ENCODE assay signal across 8 mouse cellular contexts in the genomic region with DNA sequence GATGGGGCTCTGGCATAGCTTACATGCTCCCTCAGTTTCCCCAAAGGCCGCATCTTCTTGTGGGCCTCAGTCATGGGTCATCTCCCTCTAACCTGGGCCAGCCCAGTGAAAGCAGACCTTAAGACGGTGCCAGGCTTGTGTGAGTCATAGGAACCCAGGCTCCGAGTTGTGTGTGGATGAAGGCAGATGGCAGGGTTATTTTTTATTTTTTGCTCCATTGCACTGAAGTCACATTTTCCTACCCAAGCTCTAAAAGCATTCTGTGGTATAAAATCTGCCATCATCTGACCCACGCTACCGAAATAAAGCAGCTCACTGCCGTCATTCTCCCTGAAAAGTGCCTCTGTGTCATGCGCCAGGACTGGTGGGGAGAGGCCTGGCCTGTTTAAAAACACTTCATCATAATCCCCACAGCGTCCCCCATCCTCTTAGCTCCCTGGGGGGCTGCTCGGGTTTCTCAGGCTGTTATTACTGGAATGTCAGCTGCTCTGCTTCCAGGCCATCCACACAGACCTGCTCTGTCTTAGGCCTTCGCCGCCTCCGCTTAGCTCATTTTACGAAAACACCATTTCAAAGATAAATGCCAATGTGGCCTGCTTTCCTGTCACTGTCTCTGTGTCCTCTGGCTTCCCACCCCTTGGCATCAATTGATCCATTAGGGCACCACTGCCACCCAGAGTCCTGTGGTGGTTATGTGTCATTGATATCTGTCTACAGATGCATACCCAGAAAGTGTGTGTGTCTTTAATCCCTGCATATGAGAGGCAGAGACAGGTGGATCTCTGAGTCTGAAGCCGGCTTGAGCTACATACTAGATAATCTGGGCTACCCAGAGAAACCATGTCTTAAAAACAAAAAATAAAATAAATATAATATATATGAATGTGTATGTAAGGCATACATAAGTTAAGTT. TPM values are rescaled to one million over a fixed set of nuclear protein-coding genes. Genes with fewer than 3 reads are reported as not detected.
DNase-seq lines count a peak whose midpoint lies in the region; ATAC-seq and TF ChIP-seq lines count a peak whose summit lies in the region.

No protein-coding gene starts in this region.

- H3K4me2 ChIP-seq in forebrain, embryonic 13.5 days: no peak overlapping the region
- H3K4me2 ChIP-seq in liver, postnatal 0 days (ENCODE audit: low read depth, low read length): no peak overlapping the region
- H3K4me2 ChIP-seq in embryonic facial prominence, embryonic 11.5 days (ENCODE audit: low read depth, low read length): no peak overlapping the region
- H3K4me2 ChIP-seq in limb, embryonic 15.5 days: no peak overlapping the region

- H3K9me3 ChIP-seq in forebrain, embryonic 13.5 days (replicated peaks): no peaks in the 10 kb centered on the region
- no peaks in the 10 kb centered on the region for H3K9me3 ChIP-seq in forebrain, embryonic 10.5 days
- H3K9me3 ChIP-seq in liver, postnatal 0 days (ENCODE audit: low read length): no peaks in the 10 kb centered on the region
- H3K9me3 ChIP-seq in embryonic facial prominence, embryonic 11.5 days (replicated peaks; ENCODE audit: control insufficient read depth, low read length): no peaks in the 10 kb centered on the region
- H3K9me3 ChIP-seq in limb, embryonic 15.5 days: no peaks in the 10 kb centered on the region

- no peak for TF ChIP-seq EP300 in liver, postnatal 0 days (IDR thresholded peaks at IDR 0.05; ENCODE audit: low read depth)

- no peak overlapping the region for H3K4me3 ChIP-seq in forebrain, embryonic 13.5 days
- no peak overlapping the region for H3K4me3 ChIP-seq in forebrain, embryonic 10.5 days
- no peak overlapping the region for H3K4me3 ChIP-seq in liver, postnatal 0 days (ENCODE audit: low read depth, low read length)
- no peak overlapping the region for H3K4me3 ChIP-seq in embryonic facial prominence, embryonic 11.5 days (ENCODE audit: low read depth, low read length)
- H3K4me3 ChIP-seq in limb, embryonic 15.5 days: no peak overlapping the region

- 0 out of 2 replicates have a peak, but pooled peaks cover under 1% of the 10 kb centered on the region for H3K4me1 ChIP-seq in forebrain, embryonic 13.5 days
- H3K4me1 ChIP-seq in forebrain, embryonic 10.5 days: no peaks in the 10 kb centered on the region
- no peaks in the 10 kb centered on the region for H3K4me1 ChIP-seq in liver, postnatal 0 days (ENCODE audit: insufficient read depth)
- H3K4me1 ChIP-seq in embryonic facial prominence, embryonic 11.5 days (ENCODE audit: control insufficient read depth, insufficient read depth, low read length): no peaks in the 10 kb centered on the region
- peaks cover 8% of the 10 kb centered on the region; the same call in 1 of the 2 replicates for H3K4me1 ChIP-seq in limb, embryonic 15.5 days

- 87% methylated on average over 14 of the region's 14 CpGs for WGBS in forebrain, embryonic 13.5 days
- 91% methylated on average over 14 of the region's 14 CpGs for WGBS in forebrain, embryonic 10.5 days
- WGBS in liver, postnatal 0 days (ENCODE audit: insufficient replicate concordance): 83% methylated on average over 14 of the region's 14 CpGs
- 74% methylated on average over 14 of the region's 14 CpGs for WGBS in embryonic facial prominence, embryonic 11.5 days
- WGBS in limb, embryonic 15.5 days: 57% methylated on average over 14 of the region's 14 CpGs

- H3K27ac ChIP-seq in forebrain, embryonic 13.5 days: no peak overlapping the region
- H3K27ac ChIP-seq in forebrain, embryonic 10.5 days: no peak overlapping the region
- no peak overlapping the region for H3K27ac ChIP-seq in liver, postnatal 0 days (ENCODE audit: low read depth)
- H3K27ac ChIP-seq in embryonic facial prominence, embryonic 11.5 days (replicated peaks; ENCODE audit: low read depth, low read length): no peak overlapping the region
- H3K27ac ChIP-seq in limb, embryonic 15.5 days: peak overlapping the region; percentile 80

- no peak for DNase-seq in forebrain, embryonic 10.5 days (ENCODE audit: extremely low spot score, low spot score)
- no peak for DNase-seq in liver, postnatal 0 days
- no peak for DNase-seq in liver
- DNase-seq in embryonic facial prominence, embryonic 11.5 days (ENCODE audit: low spot score): peak; percentile 5
- no peak for DNase-seq in T-cell, adult 2 months (ENCODE audit: low spot score)
- DNase-seq in c-Kit-positive CD71-positive TER-119-positive erythroid progenitor cells, embryonic 14.5 days (ENCODE audit: low spot score): no peak

- ATAC-seq in forebrain, embryonic 13.5 days: no peak
- no peak for ATAC-seq in liver, postnatal 0 days
- ATAC-seq in embryonic facial prominence, embryonic 11.5 days (replicated peaks; ENCODE audit: insufficient number of reproducible peaks, low FRiP score, low TSS enrichment, low read depth): 0 out of 2 replicates have a peak, but pooled peaks have one; percentile 48
- peak; percentile 80 for ATAC-seq in limb, embryonic 15.5 days (ENCODE audit: insufficient number of reproducible peaks, low FRiP score, low TSS enrichment, low read depth)

- no peaks in the 10 kb centered on the region for H3K27me3 ChIP-seq in forebrain, embryonic 13.5 days
- no peaks in the 10 kb centered on the region for H3K27me3 ChIP-seq in forebrain, embryonic 10.5 days (ENCODE audit: poor library complexity, severe bottlenecking)
- H3K27me3 ChIP-seq in liver, postnatal 0 days (ENCODE audit: insufficient read depth, low read length): no peaks in the 10 kb centered on the region
- H3K27me3 ChIP-seq in embryonic facial prominence, embryonic 11.5 days (ENCODE audit: control insufficient read depth, insufficient read depth, low read length): no peaks in the 10 kb centered on the region
- H3K27me3 ChIP-seq in limb, embryonic 15.5 days: no peaks in the 10 kb centered on the region

- peak; percentile 22; the same call in 1 of the 2 replicates for TF ChIP-seq CTCF in liver, postnatal 0 days (IDR thresholded peaks at IDR 0.05; ENCODE audit: low read depth)

- peaks cover 88% of the 10 kb centered on the region for H3K36me3 ChIP-seq in forebrain, embryonic 13.5 days (ENCODE audit: poor library complexity, severe bottlenecking)
- peaks cover 90% of the 10 kb centered on the region for H3K36me3 ChIP-seq in forebrain, embryonic 10.5 days (replicated peaks)
- peaks cover 16% of the 10 kb centered on the region for H3K36me3 ChIP-seq in liver, postnatal 0 days (replicated peaks; ENCODE audit: insufficient read depth, low read length)
- no peaks in the 10 kb centered on the region; the same call in none of the 2 replicates for H3K36me3 ChIP-seq in embryonic facial prominence, embryonic 11.5 days (replicated peaks; ENCODE audit: control insufficient read depth, insufficient read depth, low read depth, low read length)
- H3K36me3 ChIP-seq in limb, embryonic 15.5 days: peaks cover 60% of the 10 kb centered on the region

- H3K9ac ChIP-seq in forebrain, embryonic 13.5 days: 0 out of 2 replicates have a peak overlapping the region, but pooled peaks have one; percentile 21
- no peak overlapping the region for H3K9ac ChIP-seq in liver, postnatal 0 days (replicated peaks)
- no peak overlapping the region for H3K9ac ChIP-seq in embryonic facial prominence, embryonic 11.5 days (replicated peaks; ENCODE audit: low read length)
- H3K9ac ChIP-seq in limb, embryonic 15.5 days: no peak overlapping the region

RNA-seq across cellular contexts. Expression of gene Atp6v0e, which starts 12.3 kb away (rescaled TPM):
- 139 and 144 TPM in 2 replicates for polyA plus RNA-seq in forebrain, embryonic 13.5 days (2015; fragmentation: Nextera tagmentation; extraction: Ambion mirVana)
- polyA plus RNA-seq in forebrain, embryonic 10.5 days (2016; fragmentation: Nextera tagmentation; extraction: Ambion mirVana): 104 and 109 TPM in 2 replicates
- 122 and 126 TPM in 2 replicates for polyA plus RNA-seq in liver, postnatal 0 days (2015; fragmentation: Nextera tagmentation; extraction: Ambion mirVana)
- 122 and 128 TPM in 2 replicates for polyA plus RNA-seq in embryonic facial prominence, embryonic 11.5 days (2014; fragmentation: Nextera tagmentation; extraction: Ambion mirVana)
- 247 and 248 TPM in 2 replicates for polyA plus RNA-seq in limb, embryonic 15.5 days (2015; fragmentation: Nextera tagmentation; extraction: Ambion mirVana)

Comparison
In these comparisons a context has a peak if more than half of its experiments do, and no peak if none do; other contexts are left out.
1. ATAC-seq: peak in embryonic facial prominence, embryonic 11.5 days (single experiment) and limb, embryonic 15.5 days (single experiment); none in forebrain, embryonic 13.5 days (single experiment) and liver, postnatal 0 days (single experiment).